ENCODE assay signal across 11 mouse cellular contexts in the genomic region with DNA sequence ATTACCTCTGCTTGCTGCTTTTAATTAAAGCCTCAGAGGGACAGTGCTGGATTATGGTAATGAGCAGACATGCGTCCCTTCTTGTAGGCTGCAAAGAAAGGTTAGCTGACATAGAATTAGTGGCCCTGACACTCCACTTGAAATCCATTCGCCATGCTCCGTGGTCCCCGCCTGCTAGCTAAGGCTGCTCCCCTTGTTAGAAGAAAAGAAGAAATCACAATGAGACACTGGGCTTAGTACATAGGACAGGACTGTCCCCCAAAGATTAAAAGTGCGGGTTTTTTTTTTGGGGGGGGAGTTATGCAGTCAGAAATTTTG. TPM values are rescaled to one million over a fixed set of nuclear protein-coding genes. Genes with fewer than 3 reads are reported as not detected.
DNase-seq lines count a peak whose midpoint lies in the region; ATAC-seq and TF ChIP-seq lines count a peak whose summit lies in the region.
"Had no signal": no experiment of that assay in that cellular context is flagged by ENCODE, and none has a peak within 500 bp of the region (broad histone marks: within the 10 kb centered on the region; RNA-seq: fewer than 3 reads in every experiment).

No protein-coding gene starts in this region.

- TF ChIP-seq POLR2A in brain, embryonic 14.5 days (IDR thresholded peaks at IDR 0.05; ENCODE audit: borderline replicate concordance, extremely low read depth, insufficient read depth, insufficient read length, poor library complexity, severe bottlenecking): no peak

- ATAC-seq in hindbrain, embryonic 12.5 days (ENCODE audit: low FRiP score): peak; percentile 60
- peak; percentile 49; the same call in 1 of the 2 replicates for ATAC-seq in midbrain, embryonic 14.5 days (ENCODE audit: low FRiP score, low TSS enrichment)

- no peaks in the 10 kb centered on the region for H3K36me3 ChIP-seq in hindbrain, embryonic 12.5 days
- no peaks in the 10 kb centered on the region for H3K36me3 ChIP-seq in midbrain, embryonic 14.5 days (ENCODE audit: control insufficient read depth, insufficient read depth, low read length)

- H3K9ac ChIP-seq in hindbrain, embryonic 12.5 days: peak overlapping the region; percentile 39; the same call in 1 of the 2 replicates
- H3K9ac ChIP-seq in midbrain, embryonic 14.5 days (replicated peaks; ENCODE audit: low read length): peak overlapping the region; percentile 53
- H3K9ac ChIP-seq: liver, embryonic 14.5 days had no signal

- peaks cover 41% of the 10 kb centered on the region for H3K4me1 ChIP-seq in hindbrain, embryonic 12.5 days
- H3K4me1 ChIP-seq in midbrain, embryonic 14.5 days (ENCODE audit: control insufficient read depth, insufficient read depth, low read length): peaks cover 40% of the 10 kb centered on the region

- peak overlapping the region; percentile 37 for H3K4me3 ChIP-seq in hindbrain, embryonic 12.5 days
- peak overlapping the region; percentile 52 for H3K4me3 ChIP-seq in midbrain, embryonic 14.5 days (replicated peaks; ENCODE audit: low read depth, low read length)

- peak overlapping the region; percentile 45 for H3K4me2 ChIP-seq in hindbrain, embryonic 12.5 days (replicated peaks)
- peak overlapping the region; percentile 89 for H3K4me2 ChIP-seq in midbrain, embryonic 14.5 days (ENCODE audit: low read length)

- no peaks in the 10 kb centered on the region for H3K9me3 ChIP-seq in hindbrain, embryonic 12.5 days (replicated peaks)
- H3K9me3 ChIP-seq in midbrain, embryonic 14.5 days (ENCODE audit: control insufficient read depth, low read length): no peaks in the 10 kb centered on the region

- WGBS in hindbrain, embryonic 12.5 days: under 1% methylated on average over 5 of the region's 5 CpGs
- 0% methylated on average over 5 of the region's 5 CpGs for WGBS in midbrain, embryonic 14.5 days

- H3K27ac ChIP-seq in hindbrain, embryonic 12.5 days: no peak overlapping the region
- peak overlapping the region; percentile 55 for H3K27ac ChIP-seq in midbrain, embryonic 14.5 days (replicated peaks; ENCODE audit: low read depth, low read length)
- H3K27ac ChIP-seq: liver, embryonic 14.5 days had no signal

- DNase-seq in embryo, embryonic 10 days (ENCODE audit: low spot score): peak; percentile 67
- no peak for DNase-seq in embryo, embryonic 9.5 days (ENCODE audit: extremely low spot score)
- DNase-seq in brain, embryonic 14.5 days (ENCODE audit: low read depth): peak; percentile 79
- DNase-seq in midbrain, embryonic 14.5 days: peak; percentile 78
- DNase-seq in thymus, adult 18-20 months: no peak
- no peak for DNase-seq in ovary, postnatal 14 days (ENCODE audit: low spot score)
- no peak for DNase-seq in right cerebral cortex, postnatal 25 days
- DNase-seq: cerebellum, adult 9-11 months had no signal

- peaks cover 55% of the 10 kb centered on the region for H3K27me3 ChIP-seq in hindbrain, embryonic 12.5 days
- H3K27me3 ChIP-seq in midbrain, embryonic 14.5 days (ENCODE audit: control insufficient read depth, insufficient read depth, low read length): peaks cover 50% of the 10 kb centered on the region

- TF ChIP-seq CTCF in brain, embryonic 14.5 days (IDR thresholded peaks at IDR 0.05; ENCODE audit: borderline replicate concordance, extremely low read depth, insufficient read depth, insufficient read length): no peak

RNA-seq across cellular contexts. Expression of a gene that starts 15.6 kb away (rescaled TPM):
- polyA plus RNA-seq in brain, embryonic 14.5 days (2012; rRNA removed): 23.2 and 26.7 TPM in 2 replicates
- 2.8 and 3.2 TPM in 2 replicates for polyA plus RNA-seq in hindbrain, embryonic 12.5 days (2016; fragmentation: Nextera tagmentation; extraction: Ambion mirVana)
- polyA plus RNA-seq in midbrain, embryonic 14.5 days (2014; fragmentation: Nextera tagmentation; extraction: Ambion mirVana): 3.5 and 4.4 TPM in 2 replicates
- polyA plus RNA-seq: heart, embryonic 11.5 days; liver, embryonic 14.5 days had no signal

Comparison
In these comparisons a context has a peak if more than half of its experiments do, and no peak if none do; other contexts are left out.
1. DNase-seq: peak in embryo, embryonic 10 days (single experiment), brain, embryonic 14.5 days (single experiment) and midbrain, embryonic 14.5 days (single experiment); none in embryo, embryonic 9.5 days (single experiment), thymus, adult 18-20 months (0 of 2), ovary, postnatal 14 days (single experiment) and right cerebral cortex, postnatal 25 days (single experiment).